Mouse (Mus musculus) kidney, embryonic 14.5 days (tissue): ENCODE results near the gene Ube2q1. TPM values are rescaled to one million over a fixed set of nuclear protein-coding genes. Genes with fewer than 3 reads are reported as not detected.

Experiments
- ATAC-seq: fragments of 200-750 bp; cut with Nextera tagmentation; 2 replicates; pipeline ENCODE4 v1.8.0; 2017; ENCODE audit warnings: moderate number of reproducible peaks, mild to moderate bottlenecking, moderate TSS enrichment, moderate library complexity; ENCODE audit not compliant: low FRiP score, low TSS enrichment
- H3K27ac ChIP-seq: fragments of 300-500 bp; sonication (generic); 2 replicates; pipeline ENCODE4 v1.5.1; 2014; ENCODE audit warnings: low read depth, mild to moderate bottlenecking, low read length, moderate library complexity, mixed read lengths
- H3K27me3 ChIP-seq: fragments of 300-500 bp; sonication (generic); 2 replicates; pipeline ENCODE4 v1.6.1; 2014; ENCODE audit warnings: mild to moderate bottlenecking, low read length; ENCODE audit not compliant: control insufficient read depth, insufficient read depth
- H3K36me3 ChIP-seq: fragments of 300-500 bp; sonication (generic); 2 replicates; pipeline ENCODE4 v1.6.1; 2014; ENCODE audit warnings: low read length, mixed read lengths; ENCODE audit not compliant: control insufficient read depth, insufficient read depth
- H3K4me1 ChIP-seq: fragments of 300-500 bp; sonication (generic); 2 replicates; pipeline ENCODE4 v1.6.1; 2014; ENCODE audit warnings: low read length, mixed read lengths; ENCODE audit not compliant: control insufficient read depth, insufficient read depth
- H3K4me2 ChIP-seq: fragments of 300-500 bp; sonication (generic); replicated peaks from 2 replicates; pipeline ENCODE4 v1.6.1; 2014; ENCODE audit warnings: low read depth, mild to moderate bottlenecking, low read length
- H3K4me3 ChIP-seq: fragments of 300-500 bp; sonication (generic); 2 replicates; pipeline ENCODE4 v1.5.1; 2014; ENCODE audit warnings: mild to moderate bottlenecking, low read length
- H3K9ac ChIP-seq: fragments of 300-500 bp; sonication (generic); 2 replicates; pipeline ENCODE4 v1.6.1; 2014; ENCODE audit warnings: low read depth, mild to moderate bottlenecking, low read length, moderate library complexity
- H3K9me3 ChIP-seq: fragments of 300-500 bp; sonication (generic); 2 replicates; pipeline ENCODE4 v1.6.1; 2016; ENCODE audit warnings: low read length; ENCODE audit not compliant: control insufficient read depth
- WGBS: fragments of 180-500 bp; shearing (Covaris S2); extraction: QIAGEN DNeasy Blood & Tissue Kit; methylation state at CpG from one replicate; pipeline ENCODE4 v1.1.7; 2014; 5-methylcytosine and 5-hydroxymethylcytosine counted together
- polyA plus RNA-seq: library from polyadenylated mRNA; unstranded; fragments of >200 nt; fragmentation: Nextera tagmentation; extraction: Ambion mirVana; gene quantifications from 2 replicates; pipeline ENCODE4 v1.2.1, GENCODE M21; 2014

Gene Ube2q1
- polyA plus RNA-seq, 1 experiment from 2014 or later: 22.5 TPM

DNA sequence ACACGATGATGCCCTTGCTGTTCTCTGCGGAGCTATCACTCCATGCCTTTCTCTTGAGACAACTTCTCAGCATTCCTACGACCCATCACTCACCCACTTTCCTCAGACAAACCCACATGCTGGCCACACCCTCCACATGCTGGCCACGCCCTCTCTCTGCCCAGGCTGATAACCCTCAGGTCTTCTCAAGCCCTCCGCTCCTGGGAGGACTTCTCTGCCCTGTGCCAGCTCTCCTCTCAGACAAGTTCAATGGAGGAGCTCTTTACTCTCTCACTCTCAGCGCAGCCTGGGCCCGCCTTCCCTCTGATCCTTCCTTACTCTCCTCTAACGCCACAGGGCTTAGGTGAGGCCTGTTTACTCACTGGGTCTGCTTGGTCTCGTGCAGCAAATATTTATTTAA is 35.2 kb downstream of the Ube2q1 start:
- Histone ChIP-seq H3K9ac (no peak overlapping the region), H3K9me3 (0 out of 2 replicates have a peak, but pooled peaks cover 2% of the 10 kb centered on the region), H3K4me2 (no peak overlapping the region), H3K36me3 (no peaks in the 10 kb centered on the region), H3K4me3 (no peak overlapping the region), H3K27ac (no peak overlapping the region), H3K4me1 (no peaks in the 10 kb centered on the region), H3K27me3 (no peaks in the 10 kb centered on the region)
- ATAC-seq: no peak
- WGBS: 53% methylated on average over 9 of the region's 9 CpGs

DNA sequence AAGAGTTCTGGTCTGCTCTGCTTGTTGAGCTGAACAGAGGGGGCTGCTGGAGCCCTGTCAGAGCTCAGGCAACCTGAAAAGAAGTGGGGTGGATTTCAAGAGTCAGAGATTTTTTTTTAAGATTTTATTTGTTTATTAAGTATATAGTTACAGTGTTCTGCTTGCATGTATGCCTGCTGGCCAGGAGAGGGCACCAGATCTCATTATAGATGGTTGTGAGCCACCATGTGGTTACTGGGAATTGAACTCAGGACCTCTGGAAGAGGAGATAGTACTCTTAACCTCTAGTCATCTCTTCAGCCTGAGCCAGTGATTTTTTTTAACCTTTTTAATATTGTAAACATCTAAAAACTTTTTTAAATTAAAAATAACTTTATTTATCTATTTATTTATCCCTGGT is 37.4 kb downstream of the Ube2q1 start:
- Histone ChIP-seq H3K9me3 (0 out of 2 replicates have a peak, but pooled peaks cover 2% of the 10 kb centered on the region), H3K36me3 (no peaks in the 10 kb centered on the region), H3K4me3 (no peak overlapping the region), H3K4me2 (no peak overlapping the region), H3K9ac (no peak overlapping the region), H3K4me1 (no peaks in the 10 kb centered on the region), H3K27me3 (no peaks in the 10 kb centered on the region), H3K27ac (no peak overlapping the region)
- no peak for ATAC-seq

DNA sequence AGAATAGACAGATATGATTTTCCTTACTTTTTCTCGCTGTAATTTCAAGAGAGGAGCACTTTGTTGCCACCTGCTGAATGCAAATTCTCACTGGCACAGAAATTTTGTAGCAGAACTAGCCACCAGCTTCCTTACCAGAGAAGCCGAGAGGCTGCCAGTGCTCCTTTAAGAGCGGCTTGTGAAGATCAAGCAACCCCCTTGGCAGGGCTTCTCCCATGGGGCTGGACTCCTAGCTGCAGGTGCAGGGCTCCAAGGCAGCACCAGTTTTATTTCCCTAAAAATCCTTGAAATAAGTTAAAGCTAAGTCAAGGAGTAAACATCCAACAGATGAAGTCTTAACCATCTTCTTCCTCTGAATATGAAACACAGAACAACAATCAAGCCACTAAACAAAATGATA is 38.8 kb downstream of the Ube2q1 start:
- Histone ChIP-seq H3K36me3 (no peaks in the 10 kb centered on the region), H3K9me3 (0 out of 2 replicates have a peak, but pooled peaks cover 2% of the 10 kb centered on the region), H3K4me1 (no peaks in the 10 kb centered on the region), H3K4me3 (no peak overlapping the region), H3K9ac (no peak overlapping the region), H3K4me2 (no peak overlapping the region), H3K27ac (no peak overlapping the region), H3K27me3 (no peaks in the 10 kb centered on the region)
- no peak for ATAC-seq
- 67% methylated on average over 3 of the region's 3 CpGs for WGBS

DNA sequence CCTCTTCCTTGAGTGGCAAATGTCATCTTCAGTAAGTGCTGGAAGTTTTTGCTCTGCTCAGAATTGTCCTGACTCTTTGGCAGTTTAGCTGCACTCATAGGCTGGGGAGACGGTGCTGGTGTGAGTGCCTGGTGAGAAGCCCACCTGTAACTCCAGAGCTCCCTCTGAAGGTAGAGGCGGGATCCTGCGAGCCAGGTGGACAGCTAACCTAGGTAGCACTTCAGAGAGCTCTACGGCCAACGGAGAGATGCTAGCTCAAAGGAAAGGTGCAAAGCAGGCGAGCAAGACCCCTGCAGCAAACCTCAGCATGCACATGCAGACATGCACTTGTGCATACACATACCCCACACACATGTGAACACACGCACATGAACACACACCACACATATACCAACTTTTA is 40.6 kb downstream of the Ube2q1 start:
- 71% methylated on average over 7 of the region's 7 CpGs for WGBS
- no peak overlapping the region for H3K4me2 ChIP-seq
- no peaks in the 10 kb centered on the region for H3K27me3 ChIP-seq
- 0 out of 2 replicates have a peak, but pooled peaks cover 2% of the 10 kb centered on the region for H3K9me3 ChIP-seq
- H3K9ac ChIP-seq: no peak overlapping the region
- H3K36me3 ChIP-seq: no peaks in the 10 kb centered on the region
- no peak overlapping the region for H3K27ac ChIP-seq
- H3K4me1 ChIP-seq: no peaks in the 10 kb centered on the region
- H3K4me3 ChIP-seq: no peak overlapping the region
- ATAC-seq: no peak

DNA sequence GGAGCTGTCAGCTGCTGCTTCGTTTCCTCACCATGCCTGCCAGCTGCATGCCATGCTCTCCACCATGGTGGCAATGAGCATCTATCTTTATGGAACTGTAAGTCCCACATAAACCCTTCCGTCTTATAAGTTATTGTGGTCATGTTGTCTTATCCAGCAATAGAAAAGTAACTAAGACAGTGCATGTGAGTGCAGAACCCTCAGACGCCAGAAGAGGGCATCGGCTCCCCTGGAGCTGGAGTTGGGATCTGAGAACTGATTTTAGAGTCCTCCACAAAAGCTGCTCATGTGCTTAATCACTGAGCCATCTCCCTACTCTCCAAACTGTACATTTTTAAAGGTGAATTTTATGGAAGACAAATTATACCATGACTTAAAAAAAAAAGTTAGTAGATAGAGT is 43.6 kb downstream of the Ube2q1 start:
- Histone ChIP-seq H3K9ac (no peak overlapping the region), H3K36me3 (no peaks in the 10 kb centered on the region), H3K9me3 (no peaks in the 10 kb centered on the region), H3K4me3 (no peak overlapping the region), H3K4me2 (no peak overlapping the region), H3K27ac (no peak overlapping the region), H3K4me1 (no peaks in the 10 kb centered on the region), H3K27me3 (no peaks in the 10 kb centered on the region)
- 67% methylated on average over 4 of the region's 4 CpGs for WGBS
- ATAC-seq: no peak

DNA sequence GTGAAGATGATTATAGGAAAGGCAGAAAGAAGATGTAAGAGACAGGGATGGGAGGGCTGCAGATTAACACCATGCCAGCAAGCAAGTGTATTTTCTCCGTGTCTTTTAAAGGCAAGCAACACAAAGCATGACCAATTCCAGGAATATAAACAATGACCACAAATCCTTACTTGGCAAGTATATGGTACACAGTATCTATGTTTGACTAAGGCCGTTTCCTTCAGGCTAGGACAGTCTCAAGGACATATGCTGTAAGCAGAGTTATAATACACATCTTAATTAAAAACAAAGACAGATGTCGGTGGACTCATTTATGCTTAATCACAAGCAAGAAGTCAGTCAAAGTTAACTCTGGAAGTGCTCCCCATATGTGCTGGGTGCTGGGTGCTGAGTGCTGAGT is 45.2 kb downstream of the Ube2q1 start:
- Histone ChIP-seq H3K27me3 (no peaks in the 10 kb centered on the region), H3K27ac (no peak overlapping the region), H3K4me3 (no peak overlapping the region), H3K36me3 (no peaks in the 10 kb centered on the region), H3K9ac (no peak overlapping the region), H3K9me3 (no peaks in the 10 kb centered on the region), H3K4me1 (no peaks in the 10 kb centered on the region), H3K4me2 (no peak overlapping the region)
- 73% methylated on average over 3 of the region's 3 CpGs for WGBS
- no peak for ATAC-seq

DNA sequence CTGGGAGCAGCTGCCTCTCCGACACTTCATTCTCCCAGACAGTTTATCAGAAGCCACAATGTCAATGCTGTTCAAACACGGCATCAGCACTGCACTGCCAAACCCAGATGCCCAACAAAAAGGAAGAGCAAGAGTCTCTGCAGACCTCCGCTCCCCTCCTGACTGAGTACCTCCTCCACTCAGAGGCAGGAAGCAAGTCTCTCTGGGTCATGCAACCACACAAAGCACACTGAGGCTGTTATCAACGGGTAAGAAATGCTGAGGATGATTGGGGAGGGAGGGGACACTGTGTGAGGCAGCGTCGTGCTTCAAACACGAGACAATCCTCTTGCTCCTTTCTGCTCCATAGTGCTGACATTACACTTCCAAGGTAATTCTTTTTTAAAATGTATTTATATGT is 46.5 kb downstream of the Ube2q1 start:
- 68% methylated on average over 7 of the region's 7 CpGs for WGBS
- Histone ChIP-seq H3K27me3 (no peaks in the 10 kb centered on the region), H3K9me3 (no peaks in the 10 kb centered on the region), H3K9ac (no peak overlapping the region), H3K4me3 (no peak overlapping the region), H3K4me2 (no peak overlapping the region), H3K27ac (no peak overlapping the region), H3K4me1 (no peaks in the 10 kb centered on the region), H3K36me3 (no peaks in the 10 kb centered on the region)
- no peak for ATAC-seq

DNA sequence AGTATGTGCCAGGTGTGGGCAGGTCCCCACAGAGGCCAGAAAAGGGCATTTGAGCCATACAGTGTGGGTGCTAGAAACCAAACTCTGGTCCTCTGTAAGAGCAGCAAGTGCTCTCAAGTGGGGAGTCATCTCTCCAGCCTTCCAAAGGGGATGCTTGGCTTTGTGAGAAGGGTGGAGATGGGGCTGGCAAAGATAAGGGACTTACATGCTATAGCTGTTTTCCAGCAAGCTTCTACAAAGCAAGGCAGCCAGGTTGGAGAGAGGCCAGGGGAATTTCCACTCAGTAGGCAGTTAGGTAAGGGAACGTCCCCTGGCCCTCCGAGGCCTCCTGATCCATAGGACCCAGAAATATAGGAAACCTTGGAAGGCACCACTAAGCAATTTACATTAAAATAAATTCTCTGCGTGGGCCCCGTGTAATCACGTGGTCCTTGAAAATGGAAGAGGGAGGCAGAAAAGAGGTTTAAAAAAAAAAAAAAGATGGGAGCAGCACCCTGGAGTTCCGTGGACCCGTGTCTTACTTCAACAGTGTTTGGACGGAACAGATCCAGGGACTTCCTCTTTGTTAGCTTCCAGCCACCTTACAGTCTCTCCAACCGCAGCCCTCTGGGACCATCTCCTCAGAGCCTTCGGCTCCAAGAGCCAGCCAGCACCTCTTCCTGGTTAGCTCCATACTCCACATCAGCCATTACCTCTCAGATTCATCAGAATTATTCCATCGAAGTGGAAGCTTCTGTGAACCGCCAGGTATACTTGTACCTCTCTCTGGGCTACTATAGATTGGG is 47.1 kb downstream of the Ube2q1 start:
- Histone ChIP-seq H3K4me1 (no peaks in the 10 kb centered on the region), H3K4me3 (no peak overlapping the region), H3K27me3 (no peaks in the 10 kb centered on the region), H3K9ac (no peak overlapping the region), H3K27ac (no peak overlapping the region), H3K36me3 (no peaks in the 10 kb centered on the region), H3K9me3 (no peaks in the 10 kb centered on the region), H3K4me2 (no peak overlapping the region)
- ATAC-seq: no peak
- 86% methylated on average over 12 of the region's 12 CpGs for WGBS

DNA sequence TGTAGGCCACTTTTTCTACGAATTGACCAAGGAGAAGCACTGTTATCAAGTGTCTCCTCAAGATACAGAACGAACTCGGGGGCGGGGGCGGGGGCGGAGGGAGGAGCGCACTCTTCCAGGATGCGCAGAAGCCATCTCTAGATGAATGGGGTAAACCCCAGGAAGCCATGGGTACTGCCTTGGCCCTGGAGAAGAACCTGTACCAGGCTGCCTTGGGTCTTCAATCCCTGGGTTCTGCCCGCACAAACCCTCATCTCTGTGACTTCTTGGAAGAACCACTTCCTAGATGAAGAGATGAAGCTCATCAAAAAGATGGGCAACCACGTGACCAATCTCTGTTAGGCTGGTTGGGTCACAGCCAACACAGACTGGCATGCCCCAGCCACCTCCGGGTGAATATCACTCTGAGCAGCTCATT is 47.7 kb downstream of the Ube2q1 start:
- H3K4me3 ChIP-seq: no peak overlapping the region
- no peaks in the 10 kb centered on the region for H3K9me3 ChIP-seq
- ATAC-seq: no peak
- H3K4me2 ChIP-seq: no peak overlapping the region
- H3K36me3 ChIP-seq: no peaks in the 10 kb centered on the region
- no peaks in the 10 kb centered on the region for H3K4me1 ChIP-seq
- H3K27ac ChIP-seq: no peak overlapping the region
- 90% methylated on average over 11 of the region's 11 CpGs for WGBS
- no peaks in the 10 kb centered on the region for H3K27me3 ChIP-seq
- H3K9ac ChIP-seq: no peak overlapping the region
